Mouse (Mus musculus): ENCODE data around the gene Krt12.

Krt12 gene

DNA sequence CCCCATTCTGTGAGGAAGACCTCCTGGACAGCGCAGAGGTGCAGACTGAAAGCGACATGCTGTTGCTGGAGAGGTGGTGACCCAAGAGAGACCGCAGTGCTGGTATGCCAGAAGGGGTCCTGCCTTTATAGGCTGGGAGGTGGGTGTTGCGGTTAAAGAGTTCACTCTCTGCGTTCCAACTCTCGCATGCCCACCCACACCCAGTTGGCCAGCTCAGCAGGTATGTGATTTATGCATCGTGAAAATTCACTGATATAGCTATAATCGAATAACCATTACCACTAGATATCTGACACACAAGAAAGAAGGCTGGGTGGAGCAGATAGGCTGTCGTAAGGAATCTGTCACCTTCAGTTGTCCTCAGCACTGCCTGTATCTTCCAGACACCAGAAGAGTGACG, at the start of gene Krt12:
Gene Krt12 (minus strand): TSS at position 101 of the 400 bp plus-strand sequence.
- DNase-seq: no peak

DNA sequence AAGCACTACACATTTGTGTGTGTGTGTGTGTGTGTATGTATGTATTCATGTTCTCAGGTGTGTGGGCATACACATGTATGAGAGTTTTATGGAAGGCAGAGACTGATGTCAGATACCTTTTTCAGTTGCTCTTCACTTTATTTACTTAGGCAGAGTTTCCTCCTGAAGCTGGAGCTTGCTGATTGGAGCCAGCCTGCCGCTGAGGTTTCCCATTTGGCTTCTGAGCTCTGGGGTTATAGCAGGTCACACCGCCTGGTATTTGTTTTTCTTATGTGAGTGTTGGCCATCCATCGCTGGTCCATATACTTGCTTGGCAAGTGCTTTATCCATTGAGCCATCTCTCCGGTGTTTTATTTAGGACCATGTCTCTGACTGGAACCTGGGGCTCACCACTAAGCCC, 47.2 kb upstream of the Krt12 start:
- no peak for DNase-seq

GRCm38 (mm10) chr11:99468566-99468965, 46.5 kb upstream of the Krt12 start:
- DNase-seq: no peak

DNA sequence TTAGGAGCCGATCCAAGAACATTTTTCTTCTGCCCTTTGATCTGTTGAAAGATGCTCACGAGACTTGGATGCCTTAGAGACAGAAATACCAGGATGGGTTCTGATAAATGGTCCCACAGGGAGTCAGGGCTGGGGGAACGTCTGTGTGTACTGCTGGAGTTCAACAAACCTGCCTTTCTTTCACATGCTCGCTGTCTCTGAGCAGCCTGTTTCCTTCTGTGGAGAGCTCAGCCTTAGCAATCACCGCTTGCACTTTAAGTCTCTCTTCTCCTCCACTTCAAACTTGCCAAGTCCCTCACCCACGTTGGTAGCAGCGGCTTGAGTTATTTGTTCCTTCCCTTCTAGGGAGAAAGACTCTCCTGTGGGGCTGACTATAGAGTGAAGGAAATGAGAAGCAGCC, 44.3 kb upstream of the Krt12 start:
- DNase-seq: no peak

DNA sequence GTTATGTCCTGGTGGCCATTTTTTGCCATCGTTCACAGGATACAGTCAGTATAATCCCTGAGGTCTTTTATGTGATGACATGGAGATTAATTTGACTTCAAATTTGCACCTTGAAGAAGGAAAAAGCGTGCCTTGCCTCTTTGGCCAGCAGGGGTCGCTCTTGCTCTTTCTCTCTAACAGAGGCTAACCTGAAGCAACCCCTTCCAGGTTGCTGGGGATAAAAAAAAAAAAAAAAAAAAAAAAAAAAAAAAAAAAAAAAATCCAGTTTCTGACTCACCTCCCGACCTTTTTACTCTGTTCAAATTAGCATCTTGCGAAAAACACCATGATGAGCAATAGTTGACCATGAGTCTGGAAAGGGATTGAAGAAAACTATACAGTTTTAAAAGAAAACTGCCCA, 42.8 kb upstream of the Krt12 start:
- peak; percentile 54 to 85 for DNase-seq

DNA sequence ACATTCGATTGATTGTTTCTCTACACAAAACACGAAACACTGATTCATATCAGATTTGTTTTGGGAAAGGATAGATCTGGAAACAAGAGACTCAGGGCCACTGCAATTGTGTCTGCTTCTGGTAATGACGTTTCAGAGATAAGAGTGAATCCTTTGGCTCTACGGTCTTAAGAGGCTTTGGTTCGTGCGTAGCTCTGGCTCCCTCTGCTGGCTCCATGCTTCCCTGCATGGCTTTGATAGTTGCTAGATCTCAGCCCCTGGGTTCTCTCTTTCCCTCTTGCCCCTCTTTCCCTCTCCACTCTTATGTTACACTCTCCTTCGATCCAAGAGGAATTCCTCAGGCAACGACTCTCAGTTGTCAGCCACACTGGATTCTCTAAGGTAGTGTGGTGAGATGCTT, 41.1 kb upstream of the Krt12 start:
- DNase-seq: peak; percentile 41 to 80

- DNase-seq: peak; percentile 87 to 89
Measured at GRCm38 (mm10) chr11:99461736-99462135, 39.7 kb upstream of the Krt12 start.

GRCm38 (mm10) chr11:99458887-99459286, 36.8 kb upstream of the Krt12 start:
- no peak for DNase-seq

GRCm38 (mm10) chr11:99454759-99455158, 32.7 kb upstream of the Krt12 start:
- peak; percentile 33 to 45 for DNase-seq

- DNase-seq: no peak
Measured at GRCm38 (mm10) chr11:99454044-99454443, 32.0 kb upstream of the Krt12 start.

- no peak for DNase-seq
Measured at GRCm38 (mm10) chr11:99448769-99449168, 26.7 kb upstream of the Krt12 start.

DNA sequence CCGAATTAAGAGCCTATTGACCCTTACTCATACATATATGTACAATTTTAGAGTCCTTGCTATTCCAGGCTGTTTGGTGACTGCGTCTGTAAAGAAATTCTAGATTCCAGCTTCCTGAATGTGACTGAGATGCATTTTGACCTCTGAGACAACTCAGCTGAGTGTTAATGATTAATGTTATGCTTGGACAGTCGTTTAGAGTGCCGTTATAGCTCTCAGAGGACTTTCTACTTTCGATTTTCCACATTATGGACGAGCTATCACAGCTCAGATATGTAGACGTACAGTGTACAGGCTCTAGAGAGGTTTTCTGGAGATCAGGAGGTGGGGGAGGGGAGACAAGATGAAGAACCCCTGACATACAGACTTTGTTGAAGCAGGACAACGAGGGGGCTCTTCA, 19.2 kb upstream of the Krt12 start:
- DNase-seq: peak in 1 of 2 experiments; percentile 51

GRCm38 (mm10) chr11:99439465-99439864, 17.4 kb upstream of the Krt12 start:
- no peak for DNase-seq

- DNase-seq: no peak
Measured at GRCm38 (mm10) chr11:99437972-99438371, 15.9 kb upstream of the Krt12 start, which contains the start of gene Krt20. Gene Krt20, minus strand, starts transcription at chr11:99438150.

GRCm38 (mm10) chr11:99436625-99437024, 14.6 kb upstream of the Krt12 start:
- DNase-seq: no peak

GRCm38 (mm10) chr11:99430670-99431069, 8.6 kb upstream of the Krt12 start:
- peak; percentile 15 to 61 for DNase-seq

DNA sequence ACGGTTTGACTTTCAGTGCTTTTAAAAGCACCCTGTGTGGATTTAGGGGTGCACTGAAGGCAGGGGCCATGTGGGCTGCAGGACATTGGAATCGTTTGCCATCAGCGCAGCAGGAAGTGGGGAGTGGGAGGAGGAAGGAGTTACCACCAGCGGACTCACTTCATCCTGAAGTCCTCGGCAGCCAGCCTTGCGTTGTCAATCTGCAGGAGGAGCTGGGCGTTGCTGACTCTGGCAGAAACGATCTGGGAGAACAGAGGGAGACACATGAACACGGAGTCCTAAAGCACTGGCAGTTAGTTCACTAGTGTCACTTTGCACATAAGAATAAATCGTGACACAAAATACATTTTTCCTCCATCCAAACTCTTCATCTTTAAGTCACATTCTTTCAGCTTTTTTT, 1.5 kb downstream of the Krt12 start:
- no peak for DNase-seq

DNA sequence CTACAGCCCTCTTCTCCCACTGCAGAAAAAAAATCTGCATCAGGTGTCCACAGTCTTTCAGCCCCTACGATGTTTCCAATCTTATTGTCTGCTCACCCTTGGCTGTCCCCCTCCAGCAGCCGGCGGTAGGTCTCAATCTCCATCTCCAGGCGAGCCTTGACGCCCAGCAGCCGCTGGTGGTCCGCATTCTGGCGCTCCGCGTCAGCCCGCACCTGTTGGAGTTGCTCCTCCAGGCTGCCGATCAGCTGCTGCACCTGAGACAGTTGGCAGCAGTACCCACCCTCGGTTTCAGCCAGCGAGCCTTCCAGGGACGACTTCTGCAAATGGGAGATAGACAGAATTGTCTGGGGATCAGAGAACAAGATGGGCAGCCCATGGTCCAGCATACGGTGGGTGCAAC, 4.2 kb downstream of the Krt12 start:
- DNase-seq: no peak

DNA sequence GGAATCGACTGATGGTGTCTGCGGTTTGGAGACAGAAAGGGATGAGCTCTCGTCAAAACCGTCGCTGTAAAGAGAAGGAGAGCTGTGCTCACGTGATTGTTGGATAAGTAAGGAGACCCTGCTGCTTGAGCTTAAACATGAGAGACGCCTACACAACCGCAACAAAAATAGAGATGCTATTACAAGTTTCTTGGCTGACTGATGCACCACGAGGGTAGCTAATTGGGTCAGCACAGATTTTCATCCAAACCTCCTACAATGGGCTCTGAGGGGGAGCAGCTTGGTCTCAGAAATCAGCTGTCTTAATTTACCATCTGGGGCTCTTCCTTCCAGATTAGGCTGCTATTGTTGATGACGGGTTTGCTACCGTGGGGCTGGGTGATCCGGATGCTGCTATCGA, 5.2 kb downstream of the Krt12 start:
- DNase-seq: no peak

GRCm38 (mm10) chr11:99414463-99415147, 7.5 kb downstream of the Krt12 start:
- no peak for DNase-seq

- DNase-seq: peak; percentile 10 to 26
Measured at GRCm38 (mm10) chr11:99413247-99413646, 8.8 kb downstream of the Krt12 start.

DNA sequence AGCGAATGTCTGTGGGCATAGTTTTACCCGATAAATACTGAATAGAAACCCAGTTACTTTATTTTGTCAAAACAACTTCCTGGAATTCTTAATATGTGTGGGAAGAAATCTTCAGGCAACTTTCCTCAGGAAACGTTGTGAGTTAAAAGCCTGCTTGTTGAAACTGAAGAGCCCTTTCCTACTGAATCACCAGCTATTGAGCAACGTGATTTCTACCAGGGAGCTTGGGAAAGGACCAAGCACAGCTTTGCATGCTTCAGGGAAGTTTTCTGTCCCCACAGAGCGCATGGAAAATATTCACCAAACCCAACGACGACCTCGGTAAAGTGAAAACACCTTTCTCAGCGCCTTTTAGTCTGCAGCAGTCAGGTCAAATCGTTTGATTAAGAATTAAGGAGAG, 15.9 kb downstream of the Krt12 start:
- DNase-seq: no peak

DNA sequence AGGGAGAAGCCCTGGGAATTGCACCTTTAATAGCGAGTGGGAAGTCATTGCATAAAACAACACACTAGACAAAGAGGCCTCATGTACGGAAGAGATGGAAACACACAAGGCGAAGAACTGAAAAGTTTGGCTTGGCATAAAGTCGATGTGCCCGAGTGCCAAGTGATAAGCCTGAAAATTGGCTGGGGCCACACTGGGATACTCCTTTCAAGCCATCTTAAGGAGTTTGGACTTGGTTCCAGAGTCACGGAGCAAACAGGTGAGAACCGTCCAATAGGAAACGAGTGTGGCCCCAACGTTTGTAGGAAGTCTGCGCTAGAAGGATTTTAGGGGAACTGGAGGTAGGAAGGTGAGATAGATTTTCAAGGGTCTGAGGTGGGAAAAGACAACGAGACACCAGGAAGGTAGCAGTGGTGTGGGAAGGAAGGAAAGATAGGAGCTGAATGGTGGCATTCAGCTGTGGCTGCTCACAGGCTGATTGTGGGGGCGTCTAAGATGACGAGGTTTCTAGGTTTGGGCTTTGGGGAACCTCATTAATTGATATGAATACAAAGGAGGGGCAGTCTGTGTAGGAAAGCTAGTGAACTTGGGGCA, 22.0 kb downstream of the Krt12 start:
- no peak for DNase-seq

GRCm38 (mm10) chr11:99398832-99399231, 23.2 kb downstream of the Krt12 start:
- DNase-seq: no peak

DNA sequence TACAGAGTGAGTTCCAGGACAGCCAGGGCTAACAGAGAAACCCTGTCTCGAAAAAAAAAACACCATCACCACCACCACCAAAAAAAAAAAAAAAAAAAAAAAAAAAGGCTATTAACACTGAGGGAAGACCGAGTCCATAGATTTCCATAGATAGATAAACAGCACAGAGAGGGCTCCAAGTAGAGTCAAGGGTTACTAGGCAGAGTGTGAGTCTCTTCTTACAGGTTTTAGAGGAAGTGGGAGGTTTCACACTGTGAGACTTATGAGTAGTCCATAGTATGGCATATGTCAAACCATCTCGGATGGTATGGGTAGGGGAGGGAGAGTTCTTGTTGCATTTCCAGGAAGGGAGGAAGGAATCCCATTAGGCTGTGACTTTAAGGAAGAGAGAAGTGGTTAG, 24.0 kb downstream of the Krt12 start:
- DNase-seq: no peak

Measured in kidney, adult 8-10 months (tissue).